Mouse (Mus musculus): ENCODE data around the gene Eprs.
"Not testable (repeated sequence)": the region's sequence is repeated elsewhere in the genome, so short reads cannot be mapped to it uniquely, and the experiment has no call there.

Gene Eprs

GRCm38 (mm10) chr1:185362677-185363520 lies at the start of gene Eprs:
Gene Eprs, plus strand, starts transcription at chr1:185363044.
- peak; percentile 99 for DNase-seq

- no peak for DNase-seq
Observed at GRCm38 (mm10) chr1:185314546-185314945, 48.3 kb upstream of the Eprs start.

- DNase-seq: no peak
Observed at GRCm38 (mm10) chr1:185315846-185316568, 46.8 kb upstream of the Eprs start.

- not testable (repeated sequence) for DNase-seq
Observed at GRCm38 (mm10) chr1:185327754-185328345, 35.0 kb upstream of the Eprs start.

GRCm38 (mm10) chr1:185328721-185329610 lies 33.9 kb upstream of the Eprs start, which contains the start of gene Iars2:
Gene Iars2, minus strand, starts transcription at chr1:185329396.
- peak; percentile 94 for DNase-seq

- DNase-seq: no peak
Observed at GRCm38 (mm10) chr1:185329851-185330250, 33.0 kb upstream of the Eprs start.

- DNase-seq: no peak
Observed at GRCm38 (mm10) chr1:185331364-185331763, 31.5 kb upstream of the Eprs start.

GRCm38 (mm10) chr1:185331983-185332430 lies 30.8 kb upstream of the Eprs start, which contains the start of gene Bpnt1:
Gene Bpnt1, plus strand, starts transcription at chr1:185332149.
- DNase-seq: peak; percentile 90

GRCm38 (mm10) chr1:185333651-185334050 lies 29.2 kb upstream of the Eprs start:
- no peak for DNase-seq

GRCm38 (mm10) chr1:185334136-185334535 lies 28.7 kb upstream of the Eprs start:
- no peak for DNase-seq

- no peak for DNase-seq
Observed at GRCm38 (mm10) chr1:185335231-185335765, 27.5 kb upstream of the Eprs start.

GRCm38 (mm10) chr1:185336535-185336934 lies 26.3 kb upstream of the Eprs start:
- no peak for DNase-seq

GRCm38 (mm10) chr1:185342441-185342840 lies 20.4 kb upstream of the Eprs start:
- no peak for DNase-seq

GRCm38 (mm10) chr1:185343422-185343821 lies 19.4 kb upstream of the Eprs start:
- DNase-seq: no peak

GRCm38 (mm10) chr1:185346188-185346587 lies 16.7 kb upstream of the Eprs start:
- DNase-seq: peak; percentile 26

- no peak for DNase-seq
Observed at GRCm38 (mm10) chr1:185349741-185350140, 13.1 kb upstream of the Eprs start.

- DNase-seq: no peak
Observed at GRCm38 (mm10) chr1:185350611-185351010, 12.2 kb upstream of the Eprs start.

GRCm38 (mm10) chr1:185352151-185352550 lies 10.7 kb upstream of the Eprs start:
- no peak for DNase-seq

- DNase-seq: no peak
Observed at GRCm38 (mm10) chr1:185353351-185353750, 9.5 kb upstream of the Eprs start.

- DNase-seq: no peak
Observed at GRCm38 (mm10) chr1:185354731-185355130, 8.1 kb upstream of the Eprs start.

- no peak for DNase-seq
Observed at GRCm38 (mm10) chr1:185356246-185356645, 6.6 kb upstream of the Eprs start.

GRCm38 (mm10) chr1:185358211-185358610 lies 4.6 kb upstream of the Eprs start:
- no peak for DNase-seq
